9 mouse cellular contexts compared by ENCODE assay signal in the genomic region with DNA sequence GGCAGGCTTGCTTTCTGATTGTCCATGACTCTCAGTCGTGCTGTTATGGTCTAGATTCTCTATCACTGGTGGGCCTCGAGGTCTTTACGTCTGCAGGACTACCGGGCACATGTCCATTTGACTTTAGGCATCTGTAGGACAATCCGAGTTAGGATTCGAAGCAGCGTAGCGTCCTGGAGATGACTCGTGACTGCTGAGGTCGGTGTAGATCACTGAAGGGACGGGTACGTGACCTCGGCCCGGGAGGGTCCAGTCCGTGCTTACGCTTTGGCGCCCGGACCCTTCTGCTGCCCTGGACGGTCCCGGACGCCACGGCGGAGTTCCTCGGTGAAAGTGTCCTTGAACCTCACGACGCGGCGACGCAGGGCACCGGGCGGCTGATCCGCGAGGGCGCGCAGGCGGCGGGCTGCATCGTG. TPM values are rescaled to one million over a fixed set of nuclear protein-coding genes. Genes with fewer than 3 reads are reported as not detected.
DNase-seq lines count a peak whose midpoint lies in the region; ATAC-seq and TF ChIP-seq lines count a peak whose summit lies in the region.
"Had no signal": no experiment of that assay in that cellular context is flagged by ENCODE, and none has a peak within 500 bp of the region (broad histone marks: within the 10 kb centered on the region; RNA-seq: fewer than 3 reads in every experiment).

No protein-coding gene starts in this region.

- H3K27me3 ChIP-seq in lung, embryonic 14.5 days (ENCODE audit: insufficient read depth, low read length) = no peaks in the 10 kb centered on the region

- peak overlapping the region; percentile 91 for H3K9ac ChIP-seq in lung, embryonic 14.5 days

- no peak for TF ChIP-seq CTCF in lung, embryonic 14.5 days (IDR thresholded peaks at IDR 0.05; ENCODE audit: low read depth)

- no peaks in the 10 kb centered on the region for H3K9me3 ChIP-seq in lung, embryonic 14.5 days (ENCODE audit: low read depth, low read length)

- peak overlapping the region; percentile 90 for H3K4me3 ChIP-seq in lung, embryonic 14.5 days (ENCODE audit: low read depth, low read length)

- DNase-seq in lung, embryonic 14.5 days = no peak
- DNase-seq in lung, postnatal 14 days = no peak
- peak; percentile 44 for DNase-seq in c-Kit-positive CD71-positive TER-119-positive erythroid progenitor cells, embryonic 14.5 days (ENCODE audit: low spot score)
- DNase-seq in lung, postnatal 25 days (ENCODE audit: low spot score) = peak; percentile 2
- no peak for DNase-seq in urinary bladder, postnatal 4 days (ENCODE audit: low spot score in 2 of 2)
- DNase-seq in natural killer cell, adult 2 months (ENCODE audit: low spot score in 2 of 2) = no peak
- DNase-seq in spleen, postnatal 10 days (ENCODE audit: low spot score in 2 of 2) = no peak

- peaks cover 13% of the 10 kb centered on the region for H3K36me3 ChIP-seq in lung, embryonic 14.5 days (ENCODE audit: insufficient read depth)

- under 1% methylated on average over 38 of the region's 38 CpGs for WGBS in lung, embryonic 14.5 days

- ATAC-seq in lung, embryonic 14.5 days (ENCODE audit: insufficient read depth) = peak; percentile 10; the same call in 1 of the 2 replicates
- peak; percentile 3 for ATAC-seq in granulocyte monocyte progenitor cell, adult 5-6 weeks (replicated peaks; ENCODE audit: poor library complexity, severe bottlenecking)

- no peaks in the 10 kb centered on the region for H3K4me1 ChIP-seq in lung, embryonic 14.5 days (ENCODE audit: insufficient read depth)

- peak overlapping the region; percentile 82 for H3K4me2 ChIP-seq in lung, embryonic 14.5 days

- peak overlapping the region; percentile 89 for H3K27ac ChIP-seq in lung, embryonic 14.5 days (ENCODE audit: low read depth)

RNA-seq across cellular contexts. Expression of gene 0610012G03Rik, which starts 0.4 kb away (rescaled TPM):
- polyA plus RNA-seq in lung, embryonic 14.5 days (2014; fragmentation: Nextera tagmentation; extraction: Ambion mirVana) = 80.1 and 80.5 TPM in 2 replicates
- total RNA-seq in granulocyte monocyte progenitor cell, adult 5-6 weeks (2014; fragmentation: Nextera tagmentation) = 26.4 and 32.7 TPM in 2 replicates
- total RNA-seq in granulocyte monocyte progenitor cell, adult 5-6 weeks (2017) = 12.9 and 24.1 TPM in 2 replicates

RNA-seq across cellular contexts. Expression of gene Ncbp2, which starts 0.4 kb away (rescaled TPM):
- 115 and 117 TPM in 2 replicates for polyA plus RNA-seq in lung, embryonic 14.5 days (2014; fragmentation: Nextera tagmentation; extraction: Ambion mirVana)
- 40.1 and 47.4 TPM in 2 replicates for total RNA-seq in granulocyte monocyte progenitor cell, adult 5-6 weeks (2014; fragmentation: Nextera tagmentation)
- 60.5 and 62.0 TPM in 2 replicates for total RNA-seq in granulocyte monocyte progenitor cell, adult 5-6 weeks (2017)

RNA-seq across cellular contexts. Expression of gene Pigz, which starts 14.3 kb away (rescaled TPM):
- polyA plus RNA-seq in lung, embryonic 14.5 days (2014; fragmentation: Nextera tagmentation; extraction: Ambion mirVana) = 0.42 and 0.43 TPM in 2 replicates
- 0.47 TPM in 1 of 2 replicates, not detected in the other for total RNA-seq in granulocyte monocyte progenitor cell, adult 5-6 weeks (2014; fragmentation: Nextera tagmentation)
- total RNA-seq in granulocyte monocyte progenitor cell, adult 5-6 weeks (2017) = not detected in 2 replicates
- total RNA-seq: hematopoietic stem cell, adult 5-6 weeks had no signal

RNA-seq across cellular contexts. Expression of gene Senp5, which starts 55.2 kb away (rescaled TPM):
- polyA plus RNA-seq in lung, embryonic 14.5 days (2014; fragmentation: Nextera tagmentation; extraction: Ambion mirVana) = 10.5 and 10.9 TPM in 2 replicates
- total RNA-seq in granulocyte monocyte progenitor cell, adult 5-6 weeks (2014; fragmentation: Nextera tagmentation) = 26.5 and 27.3 TPM in 2 replicates
- total RNA-seq in granulocyte monocyte progenitor cell, adult 5-6 weeks (2017) = 19.6 and 21.6 TPM in 2 replicates

Comparison
In these comparisons a context has a peak if more than half of its experiments do, and no peak if none do; other contexts are left out.
1. DNase-seq: peak in c-Kit-positive CD71-positive TER-119-positive erythroid progenitor cells, embryonic 14.5 days (single experiment) and lung, postnatal 25 days (single experiment); none in lung, embryonic 14.5 days (single experiment), lung, postnatal 14 days (single experiment), urinary bladder, postnatal 4 days (0 of 2), natural killer cell, adult 2 months (0 of 2) and spleen, postnatal 10 days (0 of 2).